Mouse (Mus musculus): ENCODE measurements around the gene Grwd1.

Gene Grwd1

GRCm38 (mm10) chr7:45842950-45843744 is 12.4 kb upstream of the Grwd1 start:
- in situ Hi-C loops (cut with MseI, MboI): no loop called here

- in situ Hi-C loops (cut with MseI, MboI): no loop called here
Observed at GRCm38 (mm10) chr7:45833924-45834323, 3.2 kb upstream of the Grwd1 start.

GRCm38 (mm10) chr7:45833148-45833790 is 2.5 kb upstream of the Grwd1 start:
- in situ Hi-C loops (cut with MseI, MboI): no loop called here

GRCm38 (mm10) chr7:45832428-45832827 is 1.7 kb upstream of the Grwd1 start:
- in situ Hi-C loops (cut with MseI, MboI): no loop called here

- in situ Hi-C loops (cut with MseI, MboI): no loop called here
Observed at GRCm38 (mm10) chr7:45831128-45831525, 383 bp upstream of the Grwd1 start.

GRCm38 (mm10) chr7:45826631-45827030 is 4.1 kb downstream of the Grwd1 start:
- in situ Hi-C loops (cut with MseI, MboI): no loop called here

GRCm38 (mm10) chr7:45824598-45824997 is 6.1 kb downstream of the Grwd1 start, which contains the start of gene Kcnj14:
Gene Kcnj14, minus strand, starts transcription at chr7:45824782.
- in situ Hi-C loops (cut with MseI, MboI): no loop called here

GRCm38 (mm10) chr7:45820913-45821312 is 9.8 kb downstream of the Grwd1 start:
- in situ Hi-C loops (cut with MseI, MboI): no loop called here

- in situ Hi-C loops (cut with MseI, MboI): no loop called here
Observed at GRCm38 (mm10) chr7:45819843-45820242, 10.9 kb downstream of the Grwd1 start.

- in situ Hi-C loops (cut with MseI, MboI): no loop called here
Observed at GRCm38 (mm10) chr7:45815984-45816351, 14.8 kb downstream of the Grwd1 start.

GRCm38 (mm10) chr7:45815323-45815983 is 15.3 kb downstream of the Grwd1 start:
- in situ Hi-C loops (cut with MseI, MboI): no loop called here

GRCm38 (mm10) chr7:45814841-45815240 is 15.9 kb downstream of the Grwd1 start:
- in situ Hi-C loops (cut with MseI, MboI): no loop called here

- in situ Hi-C loops (cut with MseI, MboI): no loop called here
Observed at GRCm38 (mm10) chr7:45813787-45814779, 16.7 kb downstream of the Grwd1 start, which contains the start of gene Cyth2. Gene Cyth2, minus strand, starts transcription at chr7:45814581.

GRCm38 (mm10) chr7:45812921-45813320 is 17.8 kb downstream of the Grwd1 start:
- in situ Hi-C loops (cut with MseI, MboI): no loop called here

- in situ Hi-C loops (cut with MseI, MboI): loop anchor here in 1 of 2 experiments (5.0 kb wide), 1 partner anchor 72 kb away; no protein-coding TSS in a partner anchor
Observed at GRCm38 (mm10) chr7:45809276-45810075, 21.3 kb downstream of the Grwd1 start.

- in situ Hi-C loops (cut with MseI, MboI): loop anchor here in 1 of 2 experiments (5.0 kb wide), 1 partner anchor 71 kb away; no protein-coding TSS in a partner anchor
Observed at GRCm38 (mm10) chr7:45808471-45808870, 22.3 kb downstream of the Grwd1 start.

GRCm38 (mm10) chr7:45805941-45806340 is 24.8 kb downstream of the Grwd1 start:
- in situ Hi-C loops (cut with MseI, MboI): loop anchor here in 1 of 2 experiments (5.0 kb wide), 1 partner anchor 69 kb away; no protein-coding TSS in a partner anchor

- in situ Hi-C loops (cut with MseI, MboI): loop anchor here in 1 of 2 experiments (5.0 kb wide), 1 partner anchor 65 kb away; no protein-coding TSS in a partner anchor
Observed at GRCm38 (mm10) chr7:45802551-45802950, 28.2 kb downstream of the Grwd1 start.

GRCm38 (mm10) chr7:45801348-45801747 is 29.4 kb downstream of the Grwd1 start:
- in situ Hi-C loops (cut with MseI, MboI): loop anchor here in 1 of 2 experiments (5.0 kb wide), 1 partner anchor 64 kb away; no protein-coding TSS in a partner anchor
